12 mouse cellular contexts compared by ENCODE assay signal in the genomic region with DNA sequence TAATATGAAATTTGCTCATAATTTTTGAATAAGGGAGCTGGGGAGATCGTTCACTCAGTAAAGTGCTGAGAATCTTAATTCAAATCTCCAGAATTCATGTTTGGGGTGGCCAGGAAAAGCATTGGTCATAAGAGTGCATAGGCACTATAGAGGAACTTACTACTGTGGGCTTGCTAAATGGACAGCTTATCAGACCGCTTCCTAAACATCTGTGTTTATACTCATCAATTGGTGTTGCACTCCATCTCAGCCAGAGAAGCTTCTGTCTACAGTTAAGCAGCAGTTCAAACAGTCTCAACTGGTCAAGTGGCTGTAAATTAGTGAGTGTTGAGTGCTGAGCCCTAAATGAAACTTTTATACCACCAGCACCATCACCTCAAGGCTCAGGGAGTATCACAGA.
"Had no signal": no experiment of that assay in that cellular context is flagged by ENCODE, and none has a peak within 500 bp of the region (broad histone marks: within the 10 kb centered on the region; RNA-seq: fewer than 3 reads in every experiment).

No protein-coding gene starts in this region.

- H3K27me3 ChIP-seq: kidney, embryonic 15.5 days; midbrain, embryonic 12.5 days had no signal

- ATAC-seq: intestine, embryonic 16.5 days; midbrain, embryonic 16.5 days had no signal

- H3K4me2 ChIP-seq: kidney, embryonic 15.5 days; midbrain, embryonic 12.5 days had no signal

- H3K4me3 ChIP-seq: kidney, embryonic 15.5 days; left cerebral cortex, adult 2 months; limb, embryonic 10.5 days; midbrain, embryonic 12.5 days had no signal

- H3K27ac ChIP-seq: kidney, embryonic 15.5 days; left cerebral cortex, adult 2 months; limb, embryonic 10.5 days; midbrain, embryonic 12.5 days; stomach, postnatal 0 days had no signal

- DNase-seq: kidney, adult 2 months; kidney, postnatal 14 days; lung, adult 18-20 months; right cerebral cortex, postnatal 25 days; thymus, postnatal 4 days had no signal

- H3K9me3 ChIP-seq: kidney, embryonic 15.5 days; limb, embryonic 10.5 days; midbrain, embryonic 12.5 days had no signal

- H3K36me3 ChIP-seq: kidney, embryonic 15.5 days; limb, embryonic 10.5 days; midbrain, embryonic 12.5 days had no signal

- H3K4me1 ChIP-seq: kidney, embryonic 15.5 days; midbrain, embryonic 12.5 days had no signal

- H3K9ac ChIP-seq: kidney, embryonic 15.5 days; midbrain, embryonic 12.5 days had no signal
